Mouse (Mus musculus) thymus, postnatal 0 days (tissue): Measurements from ENCODE around the gene Btbd35f8. TPM values are rescaled to one million over a fixed set of nuclear protein-coding genes. Genes with fewer than 3 reads are reported as not detected.
"Not testable (repeated sequence)": the region's sequence is repeated elsewhere in the genome, so short reads cannot be mapped to it uniquely, and the experiment has no call there.

Experiments used
- DNase-seq: peaks from one replicate; pipeline ENCODE4 v3.0.0-alpha.2; 2015; ENCODE audit warnings: low spot score
- polyA plus RNA-seq: library from polyadenylated mRNA; unstranded; fragments of >200 nt; fragmentation: Nextera tagmentation; extraction: Ambion mirVana; gene quantifications from 2 replicates; pipeline ENCODE4 v1.2.1, GENCODE M21; 2015

Gene Btbd35f8
- not detected in 2 replicates for polyA plus RNA-seq

GRCm38 (mm10) chrX:34450224-34450623 lies at the start of gene Btbd35f8:
Gene Btbd35f8, plus strand, starts transcription at chrX:34450524.
- DNase-seq, result not testable (repeated sequence)

Other genes with a start within 250 kb of the Btbd35f8 start
- not detected in 2 replicates for gene Spin2g, start 211.8 kb upstream of the Btbd35f8 start, polyA plus RNA-seq